Mouse (Mus musculus) fat pad, adult 2 months (tissue): ENCODE results near the gene Mul1.

Source experiments
- DNase-seq: peaks from one replicate; pipeline ENCODE4 v3.0.0-alpha.2; 2011; ENCODE audit warnings: low read depth, low spot score; ENCODE audit errors: extremely low read depth

The Mul1 gene

DNA sequence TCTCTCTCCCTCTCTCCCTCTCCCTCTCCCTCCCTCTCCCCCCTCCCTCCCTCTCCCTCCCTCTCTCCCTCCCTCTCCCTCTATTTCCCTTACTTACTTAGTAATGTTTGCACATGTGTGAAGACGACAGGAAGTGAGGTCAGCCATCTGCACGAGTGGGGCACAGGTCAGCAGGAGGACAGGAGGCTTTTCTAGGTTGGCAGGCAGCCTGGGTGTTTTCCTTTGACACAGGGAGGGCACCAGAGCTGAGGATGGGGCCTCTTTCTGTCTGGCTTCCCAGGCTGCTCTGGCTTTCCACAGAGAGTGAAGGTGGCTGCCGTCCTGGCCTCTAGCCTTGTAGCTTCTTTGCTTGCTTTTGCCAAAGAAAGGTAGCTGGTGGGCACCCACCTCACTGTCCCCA is 5.6 kb downstream of the Mul1 start:
- DNase-seq = no peak

GRCm38 (mm10) chr4:138444941-138445340 is 10.5 kb downstream of the Mul1 start:
- no peak for DNase-seq

GRCm38 (mm10) chr4:138446981-138447380 is 12.5 kb downstream of the Mul1 start:
- DNase-seq = no peak

- no peak for DNase-seq
Observed at GRCm38 (mm10) chr4:138447387-138447786, 12.9 kb downstream of the Mul1 start.

DNA sequence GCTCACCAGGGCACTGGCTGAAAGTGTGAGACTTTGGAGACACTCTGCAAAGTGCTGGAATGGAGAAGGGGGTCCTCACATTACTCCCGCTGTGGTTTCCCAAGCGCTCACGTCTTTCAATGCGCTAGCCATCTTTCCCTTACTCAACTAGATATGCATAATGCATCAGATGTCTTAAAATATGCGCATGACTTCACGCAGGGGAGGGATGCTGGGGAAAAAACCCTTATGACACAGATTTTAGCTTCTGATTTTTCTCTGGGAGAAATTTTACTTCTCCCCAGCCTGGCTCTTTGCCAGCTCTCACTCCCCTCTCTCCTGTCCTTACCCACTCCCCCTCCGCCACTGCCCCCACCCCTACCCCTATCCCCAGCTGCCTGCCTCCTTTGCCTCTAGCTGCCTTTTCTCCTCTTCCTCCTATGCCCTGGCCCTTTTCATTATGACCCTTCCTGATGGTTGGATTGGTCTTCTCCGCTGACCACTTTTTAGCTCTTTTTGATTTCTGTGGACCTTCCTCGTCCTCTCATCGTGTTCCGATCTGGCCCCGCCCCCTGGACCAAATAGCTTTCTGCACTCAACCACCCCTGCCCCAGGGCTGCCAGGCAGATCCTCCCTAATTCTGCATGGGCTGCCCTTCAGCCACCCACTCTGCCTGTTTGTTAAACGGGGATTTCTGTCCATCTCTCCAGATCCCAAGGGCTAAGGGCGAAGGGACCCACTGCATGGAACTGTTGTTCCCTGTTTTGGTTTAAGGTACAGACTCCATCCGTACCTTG is 13.5 kb downstream of the Mul1 start:
- DNase-seq = no peak

DNA sequence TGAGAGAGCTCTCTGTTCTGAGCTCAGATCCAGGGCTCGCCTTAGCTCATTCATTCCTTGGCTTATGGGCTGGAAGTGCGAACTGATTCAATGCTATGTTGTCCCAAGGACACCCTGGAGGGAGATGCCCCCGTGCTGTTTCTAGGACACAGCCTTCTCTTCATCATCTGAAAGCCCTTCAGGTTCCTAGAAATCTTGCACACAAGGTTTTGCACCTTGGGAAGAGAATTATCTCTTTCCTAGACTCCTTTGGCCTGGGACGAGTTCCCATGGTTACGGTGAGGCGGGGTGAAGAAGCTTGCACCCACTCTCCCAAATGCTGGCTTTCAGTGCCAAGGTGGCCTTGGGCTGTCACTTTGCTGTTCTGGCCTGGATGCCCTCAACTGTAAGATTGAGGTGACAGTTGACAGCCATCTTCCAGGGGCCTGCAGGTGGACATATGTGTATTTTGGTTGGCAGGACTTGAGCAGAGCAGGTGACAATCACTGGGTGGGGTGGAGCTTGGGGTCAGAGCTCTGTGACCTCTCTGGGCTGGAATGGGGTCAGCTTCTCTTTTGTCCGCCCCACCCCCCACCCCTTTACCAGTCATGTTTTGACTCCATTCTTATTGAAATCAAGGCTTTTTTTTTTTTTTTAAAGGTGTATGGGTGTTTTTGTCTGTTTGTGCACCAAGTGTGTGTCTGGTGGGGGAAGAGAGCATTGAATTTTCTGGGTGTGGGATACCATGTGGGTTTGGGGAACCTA is 14.6 kb downstream of the Mul1 start:
- no peak for DNase-seq

DNA sequence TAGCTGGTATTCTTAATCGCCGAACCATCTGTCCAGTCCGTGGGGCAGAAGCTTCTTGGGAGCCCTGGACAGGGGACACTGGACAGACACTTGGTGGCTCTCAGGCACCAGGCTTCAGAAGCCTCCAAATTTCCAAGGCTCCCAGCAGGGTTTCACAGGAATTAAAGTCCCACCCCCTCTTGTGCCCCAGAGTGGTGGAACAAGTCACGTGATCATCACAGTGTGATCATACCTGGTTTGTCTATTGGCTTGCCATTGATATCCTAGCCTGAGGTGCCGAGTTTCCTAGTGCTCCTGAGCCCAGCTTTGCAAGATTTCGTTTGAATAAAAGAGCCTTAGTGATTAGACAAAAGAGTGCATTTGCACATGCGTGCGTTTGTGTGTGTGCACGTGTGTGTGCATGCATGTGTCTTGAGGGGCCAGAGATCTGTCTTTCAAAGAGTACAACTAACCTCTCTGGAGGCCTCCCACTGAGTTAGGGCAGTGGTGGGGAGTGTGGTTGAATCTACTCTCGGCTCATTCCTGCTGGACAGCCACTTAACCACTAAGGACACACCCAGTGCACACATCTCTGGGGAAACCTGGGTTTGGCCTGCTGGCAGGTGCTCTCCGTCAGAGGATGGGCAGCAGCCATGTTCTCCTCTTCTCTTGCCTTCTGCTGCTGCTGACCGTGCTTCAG is 15.3 kb downstream of the Mul1 start:
- no peak for DNase-seq

- DNase-seq = no peak
Observed at GRCm38 (mm10) chr4:138452306-138453096, 18.0 kb downstream of the Mul1 start.

- no peak for DNase-seq
Observed at GRCm38 (mm10) chr4:138453097-138453752, 18.8 kb downstream of the Mul1 start.

- DNase-seq = no peak
Observed at GRCm38 (mm10) chr4:138453753-138454570, 19.5 kb downstream of the Mul1 start, which contains the start of gene Camk2n1. Camk2n1 (plus strand) TSS chr4:138454314.

DNA sequence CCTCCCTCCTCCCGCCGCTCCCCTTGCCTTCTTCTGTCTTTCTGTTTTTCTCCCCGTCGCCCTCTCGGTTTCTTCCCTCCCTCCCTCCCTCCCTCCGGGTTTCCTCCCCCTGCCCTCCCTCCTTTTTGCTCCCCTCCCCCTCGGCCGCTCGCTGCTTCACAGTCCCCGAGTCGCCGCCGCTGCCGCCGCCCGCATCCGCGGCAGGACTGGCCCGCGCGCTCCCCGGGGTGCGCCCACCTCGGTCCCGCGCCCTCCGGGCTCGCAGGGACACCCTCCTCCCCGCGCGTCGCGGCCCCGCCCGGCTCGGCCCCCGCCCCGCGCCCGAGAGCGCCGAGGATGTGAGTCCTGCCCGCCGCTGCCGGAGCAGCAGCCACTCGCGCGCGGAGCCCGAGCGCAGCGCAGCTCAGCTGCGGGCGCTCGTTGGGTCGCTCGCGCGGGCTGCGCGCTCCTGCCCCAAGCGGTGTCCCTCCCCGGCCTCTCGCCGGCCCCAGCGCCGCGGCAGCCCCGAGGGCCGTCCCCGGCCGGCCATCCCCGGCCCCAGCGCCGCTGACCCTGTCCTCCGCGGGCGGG is 20.2 kb downstream of the Mul1 start:
- no peak for DNase-seq

DNA sequence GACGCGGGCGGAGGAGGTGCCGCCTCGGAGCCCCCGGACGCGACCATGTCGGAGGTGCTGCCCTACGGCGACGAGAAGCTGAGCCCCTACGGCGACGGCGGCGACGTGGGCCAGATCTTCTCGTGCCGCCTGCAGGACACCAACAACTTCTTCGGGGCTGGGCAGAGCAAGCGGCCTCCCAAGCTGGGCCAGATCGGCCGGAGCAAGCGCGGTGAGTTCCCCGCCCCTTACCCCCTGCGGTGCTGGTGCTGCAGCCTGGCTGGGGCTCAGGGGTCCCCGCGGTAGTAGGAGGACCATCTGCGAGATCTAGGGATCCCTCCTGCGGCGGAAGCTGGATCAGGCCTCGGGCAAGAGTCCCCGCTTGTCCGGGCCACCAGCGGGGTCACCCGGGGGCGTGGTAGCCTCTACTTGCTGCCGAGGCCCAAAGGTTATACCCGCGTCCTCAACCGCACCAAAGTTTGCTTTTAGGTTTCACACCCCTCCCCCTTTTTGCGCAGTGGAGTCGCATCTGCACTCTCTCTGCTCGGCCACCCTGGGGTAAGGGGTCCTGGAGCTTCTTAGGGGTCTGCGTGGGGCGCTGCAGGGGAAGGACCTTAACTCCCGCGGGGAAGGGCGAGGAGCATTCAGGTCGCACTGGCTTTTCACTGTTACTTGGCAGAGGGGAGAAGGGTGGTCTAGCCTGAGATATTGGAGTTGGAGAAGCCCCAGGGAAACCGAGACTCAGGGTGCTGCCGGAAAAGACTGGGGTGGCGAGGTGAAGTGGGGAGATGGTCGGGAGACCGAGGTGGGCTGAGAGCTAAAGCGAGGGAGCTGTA is 20.9 kb downstream of the Mul1 start:
- DNase-seq = no peak

- no peak for DNase-seq
Observed at GRCm38 (mm10) chr4:138455956-138456341, 21.5 kb downstream of the Mul1 start.

GRCm38 (mm10) chr4:138456536-138456935 is 22.1 kb downstream of the Mul1 start:
- no peak for DNase-seq

DNA sequence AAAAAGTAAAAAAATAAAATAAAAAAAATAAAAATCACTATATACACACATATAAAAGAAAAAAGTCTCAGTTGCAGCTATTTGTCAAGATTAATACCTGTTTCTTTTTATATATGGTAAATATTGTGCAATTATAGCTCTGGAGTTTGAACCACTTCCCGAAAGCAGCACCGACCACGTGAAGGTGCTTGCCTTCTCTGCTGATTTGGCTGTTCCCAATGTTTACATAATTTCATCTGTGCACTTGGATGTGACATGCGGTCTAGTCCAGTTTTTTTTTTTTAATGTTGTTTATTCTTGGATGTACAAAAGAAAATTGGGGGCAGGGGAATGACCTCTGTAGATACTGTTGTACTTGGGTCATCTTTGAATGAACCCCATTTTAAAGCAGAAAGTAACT is 22.6 kb downstream of the Mul1 start:
- no peak for DNase-seq

GRCm38 (mm10) chr4:138458171-138458570 is 23.7 kb downstream of the Mul1 start:
- no peak for DNase-seq

- no peak for DNase-seq
Observed at GRCm38 (mm10) chr4:138458735-138459440, 24.4 kb downstream of the Mul1 start.

DNA sequence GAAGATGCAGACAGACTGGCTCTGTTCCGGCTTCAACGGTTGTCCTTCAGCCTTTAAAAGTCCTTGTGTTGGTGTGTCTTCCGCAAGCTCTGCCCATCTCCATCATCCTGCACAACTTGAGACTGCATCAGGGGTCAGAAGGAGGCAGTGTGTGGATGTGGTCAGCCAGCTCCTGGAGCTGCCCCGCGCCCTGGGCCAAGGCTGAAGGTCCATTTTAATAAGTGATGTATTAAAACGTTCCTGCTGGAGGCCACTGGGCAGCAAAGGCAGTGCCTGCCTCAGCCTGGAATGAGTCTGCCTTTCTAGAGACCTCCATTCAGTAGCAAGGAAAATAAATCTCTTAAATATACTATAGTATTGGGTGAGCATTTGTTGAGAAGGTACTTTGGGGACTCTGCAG is 25.3 kb downstream of the Mul1 start:
- no peak for DNase-seq
